Mouse (Mus musculus) kidney, adult 2 months (tissue): Measurements from ENCODE around the gene Tesk2.

Experiments
- CTCF ChIP-seq: fragments of 200-500 bp; conservative IDR thresholded peaks from 2 replicates; pipeline ENCODE4 v1.5.1; 2011; ENCODE audit warnings: low read depth, mild to moderate bottlenecking, control low read depth, low read length, moderate library complexity, mixed read lengths; ENCODE audit not compliant: insufficient read depth, insufficient read length
- POLR2A ChIP-seq: fragments of 200-500 bp; IDR thresholded peaks from one replicate; pipeline ENCODE4 v1.6.1; 2011; ENCODE audit warnings: low read depth, low read length, control low read depth

- TF ChIP-seq CTCF = no peak
- no peak for TF ChIP-seq POLR2A
These were observed 108.8 kb downstream of the Tesk2 start for GRCm38 (mm10) chr4:116829364-116830069.
